Mouse (Mus musculus): ENCODE results near the gene BC037034. TPM values are rescaled to one million over a fixed set of nuclear protein-coding genes. Genes with fewer than 3 reads are reported as not detected.

BC037034 gene
- polyA plus RNA-seq, 1 experiment from 2014 or later: 4.3 TPM

DNA sequence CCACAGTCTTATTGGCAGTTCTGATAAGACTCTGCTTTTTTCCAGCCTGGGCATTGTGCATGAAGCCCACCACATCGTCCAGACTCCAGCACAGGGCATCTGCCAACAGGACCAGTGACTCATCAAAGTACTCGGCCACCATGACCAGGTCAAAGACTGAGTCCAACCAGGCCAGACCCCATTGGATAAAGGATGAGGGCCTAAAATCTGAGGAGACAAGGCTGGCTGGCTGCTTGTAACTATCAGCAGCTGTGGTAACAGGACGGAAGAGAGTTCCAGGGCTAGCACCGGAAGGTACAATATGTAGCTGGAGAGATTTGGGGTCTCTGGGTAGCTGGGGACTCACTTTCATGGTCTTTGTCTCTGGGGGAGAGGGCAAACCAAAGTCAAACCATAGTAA, 1.9 kb upstream of the BC037034 start:
- no peak overlapping the region for H3K4me2 ChIP-seq (ENCODE audit: low read length)
- H3K4me3 ChIP-seq (replicated peaks; ENCODE audit: low read depth, low read length): no peak overlapping the region
- H3K9me3 ChIP-seq (replicated peaks; ENCODE audit: low read length): no peaks in the 10 kb centered on the region
- ATAC-seq (replicated peaks; ENCODE audit: low FRiP score, low read depth) (no peak), DNase-seq (ENCODE audit: low spot score) (no peak)
- no peak overlapping the region for H3K9ac ChIP-seq (ENCODE audit: low read depth, low read length)
- H3K27ac ChIP-seq: no peak overlapping the region
- no peak for TF ChIP-seq CTCF (IDR thresholded peaks at IDR 0.05; ENCODE audit: low read depth)
- 94% methylated on average over 4 of the region's 4 CpGs for WGBS
- peaks cover 12% of the 10 kb centered on the region for H3K4me1 ChIP-seq (replicated peaks; ENCODE audit: insufficient read depth, low read length)
- no peaks in the 10 kb centered on the region for H3K27me3 ChIP-seq (ENCODE audit: insufficient read depth, low read length)
- peaks cover 9% of the 10 kb centered on the region; the same call in 1 of the 2 replicates for H3K36me3 ChIP-seq (ENCODE audit: insufficient read depth, low read length)

DNA sequence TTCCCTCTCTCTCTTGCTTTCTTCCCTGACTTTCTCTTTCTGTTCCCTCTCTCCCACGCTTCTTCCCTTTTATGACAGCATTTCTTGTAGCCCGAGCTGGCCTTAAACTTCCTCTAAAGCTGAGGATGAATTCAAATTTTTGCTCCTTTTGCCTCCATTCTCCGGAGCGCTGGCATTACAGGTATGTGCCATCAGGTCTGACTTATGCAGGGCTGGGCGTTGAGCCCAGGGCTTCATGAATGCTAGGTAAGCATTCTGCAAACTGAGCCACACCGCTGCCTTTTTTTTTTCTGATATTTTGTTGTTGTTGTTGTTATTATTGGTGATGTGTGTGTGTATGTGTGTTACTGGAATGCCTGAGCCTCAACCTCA, 360 bp upstream of the BC037034 start:
- DNase-seq (ENCODE audit: low spot score): no peak

DNA sequence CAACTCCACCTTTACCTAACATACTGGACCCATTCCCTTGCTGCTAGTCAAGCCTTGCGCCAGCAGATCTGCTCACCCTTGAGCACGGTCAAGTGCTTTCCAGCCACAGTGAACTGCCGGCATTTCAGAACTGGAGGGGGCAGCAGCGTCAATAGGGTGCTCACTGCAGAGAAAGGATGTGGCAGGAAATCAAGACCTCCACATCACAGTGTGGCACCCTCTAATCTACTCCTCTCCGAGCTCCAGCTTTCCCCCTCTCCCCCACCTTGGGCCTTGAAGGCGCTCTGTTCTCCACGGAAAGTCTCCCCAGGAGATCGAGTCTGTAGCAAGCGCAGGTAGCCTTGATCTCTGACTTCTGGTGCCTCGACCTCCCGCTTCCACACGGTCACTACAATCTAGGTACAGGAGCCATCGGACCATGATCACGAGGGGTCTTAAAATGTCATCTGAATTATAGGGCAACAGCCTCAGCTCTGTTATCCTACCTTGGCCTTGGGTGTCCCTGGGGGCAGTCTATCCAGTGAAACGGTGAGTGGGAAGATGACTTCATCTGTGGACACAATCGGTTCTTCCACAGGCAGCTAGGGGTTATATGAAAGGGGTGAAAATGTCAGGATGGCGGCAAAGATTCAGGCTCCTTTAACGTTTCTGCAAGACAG, 1.1 kb downstream of the BC037034 start:
- H3K27me3 ChIP-seq (ENCODE audit: insufficient read depth, low read length): no peaks in the 10 kb centered on the region
- H3K36me3 ChIP-seq (ENCODE audit: insufficient read depth, low read length): peaks cover 24% of the 10 kb centered on the region
- peaks cover 12% of the 10 kb centered on the region for H3K4me1 ChIP-seq (replicated peaks; ENCODE audit: insufficient read depth, low read length)
- DNase-seq (ENCODE audit: low spot score): no peak
- ATAC-seq (replicated peaks; ENCODE audit: low FRiP score, low read depth): no peak
- no peak for TF ChIP-seq CTCF (IDR thresholded peaks at IDR 0.05; ENCODE audit: low read depth)
- no peaks in the 10 kb centered on the region for H3K9me3 ChIP-seq (replicated peaks; ENCODE audit: low read length)
- H3K4me3 ChIP-seq (replicated peaks; ENCODE audit: low read depth, low read length): peak overlapping the region; percentile 85
- WGBS: 58% methylated on average over 18 of the region's 18 CpGs
- H3K4me2 ChIP-seq (ENCODE audit: low read length): peak overlapping the region; percentile 95
- no peak overlapping the region for H3K27ac ChIP-seq
- peak overlapping the region; percentile 93 for H3K9ac ChIP-seq (ENCODE audit: low read depth, low read length)

More for the DNA sequence above, 360 bp upstream of the BC037034 start:
- TF ChIP-seq CTCF (IDR thresholded peaks at IDR 0.05; ENCODE audit: low read depth): no peak
- H3K4me3 ChIP-seq (replicated peaks; ENCODE audit: low read depth, low read length): peak overlapping the region; percentile 85
- 12% methylated on average over 6 of the region's 6 CpGs for WGBS
- peaks cover 24% of the 10 kb centered on the region for H3K36me3 ChIP-seq (ENCODE audit: insufficient read depth, low read length)
- H3K9me3 ChIP-seq (replicated peaks; ENCODE audit: low read length): no peaks in the 10 kb centered on the region
- peak overlapping the region; percentile 93; the same call in 1 of the 2 replicates for H3K9ac ChIP-seq (ENCODE audit: low read depth, low read length)
- peaks cover 12% of the 10 kb centered on the region for H3K4me1 ChIP-seq (replicated peaks; ENCODE audit: insufficient read depth, low read length)
- H3K4me2 ChIP-seq (ENCODE audit: low read length): peak overlapping the region; percentile 95
- ATAC-seq (replicated peaks; ENCODE audit: low FRiP score, low read depth): no peak
- no peaks in the 10 kb centered on the region for H3K27me3 ChIP-seq (ENCODE audit: insufficient read depth, low read length)
- peak overlapping the region; percentile 5; the same call in 1 of the 2 replicates for H3K27ac ChIP-seq

DNA sequence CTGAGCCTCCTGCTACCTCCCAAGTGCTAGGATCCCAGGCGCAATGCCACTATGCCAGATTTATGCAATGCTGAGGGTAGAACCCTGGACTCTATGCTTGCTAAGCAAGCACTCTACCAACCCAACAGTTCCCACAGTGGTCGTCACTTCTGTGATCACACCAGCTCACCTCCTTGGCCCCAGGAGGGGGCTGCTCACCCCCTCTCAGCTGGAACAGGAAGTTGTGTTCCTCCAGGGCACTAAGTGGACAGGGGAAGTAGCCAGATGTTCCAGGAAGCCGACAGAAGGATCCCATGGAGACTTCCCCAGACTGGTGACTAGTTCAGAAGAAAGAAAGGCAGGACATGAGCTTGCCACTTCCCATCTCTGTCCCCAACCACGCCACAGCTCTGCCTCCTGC, 1.8 kb downstream of the BC037034 start:
- no peaks in the 10 kb centered on the region for H3K27me3 ChIP-seq (ENCODE audit: insufficient read depth, low read length)

DNA sequence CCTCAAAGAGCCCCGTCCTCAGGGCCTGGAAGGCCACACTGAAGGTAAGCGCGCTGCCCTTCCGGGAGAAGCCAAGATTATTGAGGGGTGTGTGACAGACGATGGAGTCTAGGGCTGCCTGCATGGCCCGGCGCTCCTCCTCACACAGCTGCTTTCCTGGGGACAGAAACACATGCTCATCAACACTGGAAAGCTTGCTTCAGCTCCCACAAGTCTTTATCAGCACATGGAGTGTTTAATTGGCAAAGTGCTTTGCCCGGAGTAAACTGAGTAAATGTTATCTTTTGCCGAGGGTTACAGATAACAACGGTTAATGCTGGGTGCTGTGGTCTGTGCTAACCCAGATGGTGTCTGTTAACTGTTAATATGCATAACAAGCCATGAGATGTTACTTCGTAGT, 3.0 kb downstream of the BC037034 start:
- ATAC-seq (replicated peaks; ENCODE audit: low FRiP score, low read depth): no peak
- Histone ChIP-seq H3K9ac (ENCODE audit: low read depth, low read length) (no peak overlapping the region), H3K9me3 (replicated peaks; ENCODE audit: low read length) (no peaks in the 10 kb centered on the region), H3K4me1 (replicated peaks; ENCODE audit: insufficient read depth, low read length) (peaks cover 12% of the 10 kb centered on the region), H3K36me3 (ENCODE audit: insufficient read depth, low read length) (peaks cover 19% of the 10 kb centered on the region), H3K4me2 (ENCODE audit: low read length) (no peak overlapping the region), H3K27me3 (ENCODE audit: insufficient read depth, low read length) (no peaks in the 10 kb centered on the region), H3K27ac (no peak overlapping the region), H3K4me3 (replicated peaks; ENCODE audit: low read depth, low read length) (no peak overlapping the region)
- no peak for DNase-seq (ENCODE audit: low spot score)
- 89% methylated on average over 11 of the region's 11 CpGs for WGBS
- TF ChIP-seq CTCF (IDR thresholded peaks at IDR 0.05; ENCODE audit: low read depth): no peak

More for the DNA sequence above, 1.8 kb downstream of the BC037034 start:
- no peak for ATAC-seq (replicated peaks; ENCODE audit: low FRiP score, low read depth)
- peaks cover 12% of the 10 kb centered on the region for H3K4me1 ChIP-seq (replicated peaks; ENCODE audit: insufficient read depth, low read length)
- no peaks in the 10 kb centered on the region for H3K9me3 ChIP-seq (replicated peaks; ENCODE audit: low read length)
- DNase-seq (ENCODE audit: low spot score): no peak
- WGBS: 72% methylated on average over 4 of the region's 4 CpGs
- TF ChIP-seq CTCF (IDR thresholded peaks at IDR 0.05; ENCODE audit: low read depth): no peak
- H3K9ac ChIP-seq (ENCODE audit: low read depth, low read length): no peak overlapping the region
- H3K36me3 ChIP-seq (ENCODE audit: insufficient read depth, low read length): peaks cover 24% of the 10 kb centered on the region
- no peak overlapping the region for H3K27ac ChIP-seq
- H3K4me2 ChIP-seq (ENCODE audit: low read length): no peak overlapping the region
- H3K4me3 ChIP-seq (replicated peaks; ENCODE audit: low read depth, low read length): no peak overlapping the region

DNA sequence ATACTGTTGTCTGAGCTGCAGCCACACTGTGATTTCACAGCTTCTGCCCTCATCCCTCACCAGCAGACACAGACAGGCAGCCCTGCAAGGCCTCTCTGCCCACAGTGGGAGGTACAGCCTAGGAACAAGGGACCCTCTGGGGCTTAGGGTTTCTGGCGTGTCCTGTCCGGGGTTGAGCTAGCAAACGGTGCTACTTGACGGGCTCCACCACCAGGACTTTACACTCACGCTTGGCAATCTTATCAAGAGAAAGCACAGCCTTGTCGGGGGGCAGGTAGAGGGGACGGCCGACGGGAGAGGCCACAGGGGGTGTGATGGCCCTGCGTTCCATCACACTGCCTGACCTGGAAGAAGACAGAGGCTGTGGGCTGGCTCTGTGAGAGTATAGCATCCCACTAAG, 3.8 kb downstream of the BC037034 start:
- no peak overlapping the region for H3K4me3 ChIP-seq (replicated peaks; ENCODE audit: low read depth, low read length)
- no peak overlapping the region for H3K4me2 ChIP-seq (ENCODE audit: low read length)
- H3K27ac ChIP-seq: no peak overlapping the region
- WGBS: 86% methylated on average over 10 of the region's 10 CpGs
- ATAC-seq (replicated peaks; ENCODE audit: low FRiP score, low read depth): no peak
- H3K9me3 ChIP-seq (replicated peaks; ENCODE audit: low read length): no peaks in the 10 kb centered on the region
- TF ChIP-seq CTCF (IDR thresholded peaks at IDR 0.05; ENCODE audit: low read depth): no peak
- H3K4me1 ChIP-seq (replicated peaks; ENCODE audit: insufficient read depth, low read length): peaks cover 12% of the 10 kb centered on the region
- peaks cover 18% of the 10 kb centered on the region for H3K36me3 ChIP-seq (ENCODE audit: insufficient read depth, low read length)
- no peak overlapping the region for H3K9ac ChIP-seq (ENCODE audit: low read depth, low read length)
- no peaks in the 10 kb centered on the region for H3K27me3 ChIP-seq (ENCODE audit: insufficient read depth, low read length)
- DNase-seq (ENCODE audit: low spot score): no peak

DNA sequence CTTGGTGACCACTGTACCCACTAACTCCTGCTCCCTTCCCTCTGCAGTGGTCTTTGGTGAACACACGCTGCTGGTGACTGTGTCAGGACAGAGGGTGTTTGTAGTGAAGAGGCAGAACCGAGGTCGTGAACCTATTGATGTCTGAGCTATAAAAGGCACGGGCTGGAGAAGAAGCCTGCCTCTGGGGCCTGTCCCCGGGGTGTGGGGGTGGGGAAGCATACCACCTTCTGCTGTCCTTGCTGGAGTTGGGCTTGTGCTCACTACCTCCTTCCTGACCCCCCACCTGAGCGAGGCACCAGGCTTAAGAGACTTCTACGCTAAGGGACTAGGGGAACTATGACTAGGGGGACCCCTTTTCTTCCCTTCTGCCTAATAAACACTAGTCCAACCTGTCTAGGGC, 4.8 kb downstream of the BC037034 start:
- H3K36me3 ChIP-seq (ENCODE audit: insufficient read depth, low read length): peaks cover 18% of the 10 kb centered on the region
- 44% methylated on average over 7 of the region's 7 CpGs for WGBS
- H3K4me1 ChIP-seq (replicated peaks; ENCODE audit: insufficient read depth, low read length): peaks cover 16% of the 10 kb centered on the region
- H3K9ac ChIP-seq (ENCODE audit: low read depth, low read length): no peak overlapping the region
- H3K4me3 ChIP-seq (replicated peaks; ENCODE audit: low read depth, low read length): no peak overlapping the region
- no peaks in the 10 kb centered on the region for H3K27me3 ChIP-seq (ENCODE audit: insufficient read depth, low read length)
- ATAC-seq (replicated peaks; ENCODE audit: low FRiP score, low read depth): no peak
- no peak overlapping the region for H3K4me2 ChIP-seq (ENCODE audit: low read length)
- H3K9me3 ChIP-seq (replicated peaks; ENCODE audit: low read length): no peaks in the 10 kb centered on the region
- no peak overlapping the region for H3K27ac ChIP-seq
- no peak for DNase-seq (ENCODE audit: low spot score)
- TF ChIP-seq CTCF (IDR thresholded peaks at IDR 0.05; ENCODE audit: low read depth): no peak
